Mouse (Mus musculus) midbrain, embryonic 13.5 days (tissue): Measurements from ENCODE around the gene Necap1. TPM values are rescaled to one million over a fixed set of nuclear protein-coding genes. Genes with fewer than 3 reads are reported as not detected.

ENCODE experiments used
- ATAC-seq: fragments of 200-750 bp; cut with Nextera tagmentation; 2 replicates; pipeline ENCODE4 v1.8.0; 2017; ENCODE audit warnings: mild to moderate bottlenecking, moderate TSS enrichment, moderate library complexity
- H3K27ac ChIP-seq: fragments of 300-500 bp; sonication (generic); 2 replicates; pipeline ENCODE4 v1.5.1; 2015; ENCODE audit warnings: inconsistent platforms, mild to moderate bottlenecking, moderate library complexity
- H3K27me3 ChIP-seq: fragments of 300-500 bp; sonication (generic); 2 replicates; pipeline ENCODE4 v1.6.1; 2015; ENCODE audit warnings: mild to moderate bottlenecking, inconsistent platforms
- H3K36me3 ChIP-seq: fragments of 300-500 bp; sonication (generic); 2 replicates; pipeline ENCODE4 v1.6.1; 2015; ENCODE audit warnings: mild to moderate bottlenecking, inconsistent platforms
- H3K4me1 ChIP-seq: fragments of 300-500 bp; sonication (generic); replicated peaks from 2 replicates; pipeline ENCODE4 v1.6.1; 2015; ENCODE audit warnings: inconsistent platforms
- H3K4me2 ChIP-seq: fragments of 300-500 bp; sonication (generic); replicated peaks from 2 replicates; pipeline ENCODE4 v1.6.1; 2015; ENCODE audit warnings: moderate library complexity, mild to moderate bottlenecking, inconsistent platforms
- H3K4me3 ChIP-seq: fragments of 300-500 bp; sonication (generic); replicated peaks from 2 replicates; pipeline ENCODE4 v1.5.1; 2015; ENCODE audit warnings: mild to moderate bottlenecking, inconsistent platforms
- H3K9ac ChIP-seq: fragments of 300-500 bp; sonication (generic); replicated peaks from 2 replicates; pipeline ENCODE4 v1.6.1; 2015; ENCODE audit warnings: mild to moderate bottlenecking, inconsistent platforms
- H3K9me3 ChIP-seq: fragments of 300-500 bp; sonication (generic); 2 replicates; pipeline ENCODE4 v1.6.1; 2016; ENCODE audit warnings: mild to moderate bottlenecking, inconsistent platforms
- WGBS: fragments of 180-500 bp; shearing (Covaris S2); methylation state at CpG from one replicate; pipeline ENCODE4 v1.1.7; 2015; 5-methylcytosine and 5-hydroxymethylcytosine counted together
- polyA plus RNA-seq: library from polyadenylated mRNA; unstranded; fragments of >200 nt; fragmentation: Nextera tagmentation; extraction: Ambion mirVana; gene quantifications from 2 replicates; pipeline ENCODE4 v1.2.1, GENCODE M21; 2015

Gene Necap1
- polyA plus RNA-seq, 1 experiment from 2014 or later, result 107 TPM

DNA sequence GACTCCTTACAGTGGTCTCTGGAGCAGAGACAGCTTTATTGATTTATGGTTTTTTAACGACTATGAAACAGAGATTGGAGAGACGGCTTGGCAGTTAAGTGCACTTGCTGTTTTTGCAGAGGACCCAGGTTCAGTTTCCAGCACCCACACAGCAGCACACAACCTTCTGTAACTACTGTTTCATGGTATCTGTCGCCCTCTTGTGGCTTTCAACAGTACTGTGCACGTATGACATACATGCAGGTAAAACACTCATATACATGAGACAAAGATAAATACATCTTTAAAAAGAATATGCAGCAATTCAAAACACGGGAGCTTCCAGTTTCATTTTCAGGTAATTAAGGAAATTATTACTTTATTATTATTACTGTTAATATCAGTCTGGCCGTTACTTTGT is 11.8 kb upstream of the Necap1 start:
- no peak overlapping the region for H3K27ac ChIP-seq
- peaks cover 15% of the 10 kb centered on the region for H3K9me3 ChIP-seq
- H3K4me2 ChIP-seq, result no peak overlapping the region
- H3K4me1 ChIP-seq, result no peaks in the 10 kb centered on the region
- no peak for ATAC-seq
- H3K36me3 ChIP-seq, result no peaks in the 10 kb centered on the region
- 80% methylated on average over 6 of the region's 6 CpGs for WGBS
- H3K4me3 ChIP-seq, result no peak overlapping the region
- H3K9ac ChIP-seq, result no peak overlapping the region
- H3K27me3 ChIP-seq, result no peaks in the 10 kb centered on the region

GRCm38 (mm10) chr6:122862871-122863270 is 11.4 kb upstream of the Necap1 start:
- Histone ChIP-seq H3K4me2 (no peak overlapping the region), H3K9ac (no peak overlapping the region), H3K27ac (no peak overlapping the region), H3K36me3 (no peaks in the 10 kb centered on the region), H3K27me3 (no peaks in the 10 kb centered on the region), H3K4me1 (no peaks in the 10 kb centered on the region), H3K4me3 (no peak overlapping the region), H3K9me3 (peaks cover 15% of the 10 kb centered on the region)
- WGBS, result 83% methylated on average over 1 of the region's 1 CpGs
- ATAC-seq, result no peak

DNA sequence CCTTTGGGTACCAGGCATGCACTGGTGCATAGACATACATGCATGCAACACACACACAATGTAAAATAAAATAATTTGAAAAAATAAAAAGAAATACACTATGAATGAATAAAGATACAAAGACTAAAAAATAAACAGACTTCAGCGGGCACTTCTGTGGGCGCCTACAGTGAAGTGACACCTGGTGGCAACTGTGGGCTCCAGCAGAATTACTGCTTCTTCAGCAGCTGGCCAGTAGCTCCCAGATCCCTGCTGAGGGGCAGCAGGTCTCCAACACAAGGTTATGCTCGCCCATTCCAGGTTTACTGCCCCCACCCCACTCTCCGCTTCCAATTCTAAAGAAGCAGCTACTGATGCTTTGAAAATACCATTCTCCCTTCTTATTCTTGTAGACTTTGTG is 6.4 kb upstream of the Necap1 start:
- Histone ChIP-seq H3K27me3 (no peaks in the 10 kb centered on the region), H3K4me2 (no peak overlapping the region), H3K9ac (no peak overlapping the region), H3K27ac (no peak overlapping the region), H3K4me3 (no peak overlapping the region), H3K36me3 (no peaks in the 10 kb centered on the region), H3K9me3 (no peaks in the 10 kb centered on the region), H3K4me1 (no peaks in the 10 kb centered on the region)
- ATAC-seq, result no peak
- 72% methylated on average over 4 of the region's 4 CpGs for WGBS

GRCm38 (mm10) chr6:122869846-122870245 is 4.4 kb upstream of the Necap1 start:
- Histone ChIP-seq H3K4me1 (no peaks in the 10 kb centered on the region), H3K36me3 (no peaks in the 10 kb centered on the region), H3K27me3 (no peaks in the 10 kb centered on the region), H3K27ac (no peak overlapping the region), H3K4me2 (no peak overlapping the region), H3K4me3 (no peak overlapping the region), H3K9me3 (no peaks in the 10 kb centered on the region), H3K9ac (no peak overlapping the region)
- 86% methylated on average over 11 of the region's 11 CpGs for WGBS
- no peak for ATAC-seq

GRCm38 (mm10) chr6:122872800-122873199 is 1.5 kb upstream of the Necap1 start:
- Histone ChIP-seq H3K27ac (no peak overlapping the region), H3K4me2 (no peak overlapping the region), H3K9me3 (no peaks in the 10 kb centered on the region), H3K36me3 (peaks cover 10% of the 10 kb centered on the region; the same call in 1 of the 2 replicates), H3K9ac (no peak overlapping the region), H3K4me3 (no peak overlapping the region), H3K4me1 (peaks cover 17% of the 10 kb centered on the region), H3K27me3 (no peaks in the 10 kb centered on the region)
- 97% methylated on average over 5 of the region's 5 CpGs for WGBS
- no peak for ATAC-seq

DNA sequence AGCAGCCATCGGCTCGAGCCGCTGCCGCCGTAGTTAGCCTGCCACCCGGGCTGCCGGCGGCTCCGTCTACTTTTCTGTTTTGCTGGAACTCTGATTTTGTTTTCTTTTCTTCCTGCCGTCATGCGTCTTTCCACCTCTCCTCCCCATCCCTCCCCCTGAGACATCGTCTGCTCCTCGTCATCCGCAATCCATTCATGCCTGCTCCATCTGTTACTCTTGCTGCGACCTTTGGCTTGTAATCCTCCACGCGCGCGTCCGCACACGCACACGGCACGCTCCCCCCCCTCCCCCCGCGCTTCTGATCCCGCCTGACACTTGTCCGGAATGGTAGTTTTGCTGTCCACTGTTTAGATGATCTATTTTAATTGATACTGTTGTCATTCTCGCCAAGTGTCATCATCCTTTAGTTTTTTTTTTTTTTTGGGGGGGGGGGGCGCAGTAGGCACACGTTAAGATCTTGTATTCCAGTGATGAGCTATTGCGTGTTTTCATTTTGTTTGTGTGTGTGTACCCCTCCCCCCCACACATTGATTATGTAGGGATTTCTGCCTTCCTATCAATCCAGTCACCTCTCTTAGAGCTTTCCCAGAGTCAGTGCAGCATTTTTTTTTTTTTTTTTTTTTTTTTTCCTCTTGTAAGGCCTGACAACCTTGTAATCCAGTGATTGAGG is 581 bp downstream of the Necap1 start:
- Histone ChIP-seq H3K9me3 (no peaks in the 10 kb centered on the region), H3K4me3 (peak overlapping the region; percentile 68), H3K9ac (peak overlapping the region; percentile 81), H3K27me3 (no peaks in the 10 kb centered on the region), H3K4me2 (peak overlapping the region; percentile 63), H3K27ac (peak overlapping the region; percentile 83), H3K36me3 (peaks cover 26% of the 10 kb centered on the region), H3K4me1 (peaks cover 17% of the 10 kb centered on the region)
- peak; percentile 82 for ATAC-seq
- WGBS, result under 1% methylated on average over 31 of the region's 31 CpGs

GRCm38 (mm10) chr6:122879141-122879735 is 5.0 kb downstream of the Necap1 start:
- Histone ChIP-seq H3K27me3 (no peaks in the 10 kb centered on the region), H3K4me1 (peaks cover 17% of the 10 kb centered on the region), H3K27ac (no peak overlapping the region), H3K36me3 (peaks cover 68% of the 10 kb centered on the region), H3K9me3 (no peaks in the 10 kb centered on the region), H3K9ac (no peak overlapping the region; the same call in 1 of the 2 replicates), H3K4me3 (no peak overlapping the region), H3K4me2 (no peak overlapping the region)
- 96% methylated on average over 7 of the region's 7 CpGs for WGBS
- ATAC-seq, result no peak

GRCm38 (mm10) chr6:122879781-122880505 is 5.7 kb downstream of the Necap1 start:
- Histone ChIP-seq H3K27me3 (no peaks in the 10 kb centered on the region), H3K4me2 (no peak overlapping the region), H3K4me3 (no peak overlapping the region), H3K9ac (no peak overlapping the region), H3K27ac (no peak overlapping the region), H3K4me1 (peaks cover 17% of the 10 kb centered on the region), H3K9me3 (no peaks in the 10 kb centered on the region), H3K36me3 (peaks cover 75% of the 10 kb centered on the region)
- 94% methylated on average over 7 of the region's 7 CpGs for WGBS
- no peak for ATAC-seq

DNA sequence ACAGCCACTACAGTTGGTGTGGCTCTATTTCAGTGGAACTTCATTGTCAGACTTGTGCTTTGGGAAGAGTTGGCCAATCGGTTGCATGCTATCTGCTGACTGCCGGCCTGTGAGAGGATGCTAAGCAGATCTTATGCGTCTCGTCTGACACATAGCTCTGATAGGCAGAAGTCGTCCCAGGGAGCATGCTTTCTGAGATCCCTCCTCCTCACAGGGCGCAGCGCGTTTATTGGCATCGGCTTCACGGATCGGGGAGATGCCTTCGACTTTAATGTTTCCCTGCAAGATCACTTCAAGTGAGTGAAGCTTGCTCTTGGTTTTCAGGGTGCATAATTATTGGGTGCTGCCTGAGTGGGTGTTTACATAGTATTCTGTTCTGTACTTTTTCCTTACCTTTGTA is 7.0 kb downstream of the Necap1 start:
- WGBS, result 93% methylated on average over 12 of the region's 12 CpGs
- no peak overlapping the region for H3K4me2 ChIP-seq

DNA sequence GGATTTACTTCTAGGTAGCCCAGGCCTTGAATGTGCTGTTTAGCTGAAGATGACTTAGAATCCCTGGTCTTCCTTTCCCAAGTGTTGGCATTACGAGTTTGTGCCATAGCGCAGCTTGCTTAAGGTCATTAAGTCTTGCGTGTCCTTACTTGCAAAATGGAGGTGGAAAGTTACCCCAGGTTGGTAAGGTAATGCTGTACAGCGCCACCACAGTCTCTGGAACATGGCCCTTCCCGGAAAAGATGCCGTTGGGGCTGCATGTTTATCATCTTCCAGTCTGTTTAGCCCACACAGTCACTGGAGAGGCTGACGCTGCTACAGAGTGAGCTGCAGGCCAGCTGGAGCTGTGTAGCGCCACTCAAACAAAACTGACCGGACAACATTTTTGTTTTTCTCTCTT is 9.3 kb downstream of the Necap1 start:
- H3K36me3 ChIP-seq, result peaks cover 92% of the 10 kb centered on the region
- no peak overlapping the region for H3K4me3 ChIP-seq
- no peak overlapping the region for H3K4me2 ChIP-seq
- H3K9me3 ChIP-seq, result no peaks in the 10 kb centered on the region
- no peaks in the 10 kb centered on the region for H3K27me3 ChIP-seq
- H3K4me1 ChIP-seq, result no peaks in the 10 kb centered on the region
- no peak for ATAC-seq
- 94% methylated on average over 9 of the region's 9 CpGs for WGBS
- no peak overlapping the region for H3K9ac ChIP-seq
- H3K27ac ChIP-seq, result no peak overlapping the region

More for the DNA sequence above, 7.0 kb downstream of the Necap1 start:
- Histone ChIP-seq H3K9ac (no peak overlapping the region), H3K36me3 (peaks cover 86% of the 10 kb centered on the region), H3K9me3 (no peaks in the 10 kb centered on the region), H3K4me3 (no peak overlapping the region), H3K27me3 (no peaks in the 10 kb centered on the region), H3K4me1 (peaks cover 5% of the 10 kb centered on the region), H3K27ac (no peak overlapping the region)
- ATAC-seq, result no peak

GRCm38 (mm10) chr6:122889599-122889998 is 15.3 kb downstream of the Necap1 start:
- no peak overlapping the region for H3K4me2 ChIP-seq
- no peak overlapping the region for H3K27ac ChIP-seq
- H3K9me3 ChIP-seq, result no peaks in the 10 kb centered on the region
- 98% methylated on average over 2 of the region's 2 CpGs for WGBS
- H3K9ac ChIP-seq, result no peak overlapping the region
- no peaks in the 10 kb centered on the region for H3K4me1 ChIP-seq
- no peak overlapping the region for H3K4me3 ChIP-seq
- ATAC-seq, result no peak
- H3K36me3 ChIP-seq, result peaks cover 66% of the 10 kb centered on the region
- H3K27me3 ChIP-seq, result no peaks in the 10 kb centered on the region

DNA sequence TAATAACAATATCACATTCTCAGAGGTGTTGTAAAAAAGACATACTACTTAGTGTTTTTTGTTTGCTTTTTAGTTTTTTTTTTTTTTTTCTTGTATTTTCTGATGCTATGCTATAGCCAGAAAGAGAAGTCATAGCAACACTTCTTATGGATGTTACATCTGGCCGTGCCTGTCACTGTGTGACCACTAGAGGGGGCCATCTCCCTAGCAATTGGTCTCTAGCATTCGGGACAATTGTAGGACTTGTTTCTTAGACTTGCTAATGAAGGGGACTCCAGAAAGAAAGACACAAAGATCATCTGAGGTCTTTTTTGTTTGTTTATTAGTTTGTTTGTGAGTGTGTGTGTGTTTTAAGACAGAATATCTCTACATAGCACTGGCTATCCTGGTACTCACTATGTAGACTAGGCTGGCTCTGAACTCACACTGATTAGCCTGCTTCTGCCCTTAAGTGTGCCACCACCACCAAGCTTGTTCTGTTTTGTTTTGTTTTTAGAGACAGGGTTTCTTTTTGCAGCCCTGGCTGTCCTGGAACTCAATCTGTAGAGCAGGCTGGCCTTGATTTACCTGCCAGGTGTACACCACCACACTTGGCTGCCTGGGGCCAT is 18.3 kb downstream of the Necap1 start:
- Histone ChIP-seq H3K27ac (no peak overlapping the region), H3K27me3 (no peaks in the 10 kb centered on the region), H3K4me1 (no peaks in the 10 kb centered on the region), H3K4me3 (no peak overlapping the region), H3K4me2 (no peak overlapping the region), H3K36me3 (peaks cover 48% of the 10 kb centered on the region), H3K9ac (no peak overlapping the region), H3K9me3 (no peaks in the 10 kb centered on the region)
- ATAC-seq, result no peak
- WGBS, result 8% methylated on average over 2 of the region's 2 CpGs
